Mouse (Mus musculus) lung, postnatal 10 days (tissue): ENCODE measurements around the gene Ifitm7.
"Not testable (repeated sequence)": the region's sequence is repeated elsewhere in the genome, so short reads cannot be mapped to it uniquely, and the experiment has no call there.

Experiments
- DNase-seq: peaks from one replicate; pipeline ENCODE4 v3.0.0; 2021

The Ifitm7 gene

DNA sequence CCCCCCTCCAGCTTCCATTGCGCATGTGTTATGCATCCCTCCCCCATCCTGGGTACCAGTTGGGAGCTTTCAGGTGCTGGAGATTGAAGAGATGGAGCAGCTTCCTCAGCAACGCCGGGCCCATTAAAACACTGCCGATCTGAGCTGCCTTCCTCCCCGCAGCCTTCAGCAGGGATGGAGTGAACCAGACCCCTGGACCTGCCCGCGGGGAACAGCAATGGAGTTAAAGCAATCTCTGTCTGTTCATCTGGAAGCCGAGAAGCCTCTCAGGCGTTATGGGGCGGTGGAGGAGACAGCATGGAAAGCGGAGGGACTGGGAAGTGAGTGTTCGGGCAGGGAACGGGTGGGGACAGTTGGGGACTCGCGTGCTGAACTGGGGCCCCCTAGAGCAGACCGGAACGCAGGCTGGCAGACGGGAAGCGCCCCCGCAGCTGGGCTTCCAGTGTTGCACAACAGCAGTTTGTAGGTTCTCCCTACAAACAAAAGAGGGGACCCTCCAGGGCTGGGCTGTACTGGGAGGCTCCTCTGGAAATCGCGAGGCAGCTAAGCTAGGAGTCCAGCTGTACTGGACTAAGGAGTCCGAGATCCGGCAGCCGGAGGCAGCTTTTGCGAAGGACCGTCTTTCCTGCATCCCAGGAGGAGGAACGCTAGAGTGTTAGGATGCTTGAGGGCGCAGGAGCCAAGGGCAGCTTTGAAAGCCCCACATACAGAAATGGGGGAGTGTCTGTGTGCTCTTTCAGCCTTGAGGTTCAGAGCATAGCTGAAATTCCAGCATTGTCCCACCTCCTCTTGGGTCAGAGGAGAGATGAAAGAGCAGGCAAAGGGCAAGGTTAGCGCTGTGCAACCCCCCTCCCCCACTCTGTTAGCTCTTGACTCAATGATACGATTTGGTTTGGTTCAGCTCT is at the start of gene Ifitm7, which contains the start of gene 2900011O08Rik:
Gene Ifitm7 (minus strand): TSS at position 315 of the 905 bp plus-strand sequence.
Gene 2900011O08Rik (plus strand): TSS at position 31 of the 905 bp plus-strand sequence.
- no peak for DNase-seq

DNA sequence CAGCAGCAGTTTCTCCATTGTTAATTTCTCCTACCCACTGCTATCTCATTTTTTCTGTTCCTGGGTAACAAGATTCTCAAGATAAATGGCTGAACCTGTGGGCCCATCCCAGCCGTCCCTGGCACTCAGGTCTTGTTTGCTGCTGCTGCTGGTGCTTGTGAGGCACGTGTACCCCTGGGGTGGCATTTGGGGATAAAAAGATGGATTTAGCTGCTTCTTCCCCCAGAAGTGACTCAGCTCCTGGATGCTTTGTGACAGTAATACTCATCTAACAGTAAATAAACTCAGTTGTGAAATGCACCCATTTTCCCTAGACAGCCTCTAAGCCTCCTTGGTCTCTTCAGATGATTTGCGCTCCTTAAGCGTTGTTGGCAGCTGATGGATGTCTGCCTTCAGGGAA is 46.4 kb upstream of the Ifitm7 start:
- DNase-seq = no peak

DNA sequence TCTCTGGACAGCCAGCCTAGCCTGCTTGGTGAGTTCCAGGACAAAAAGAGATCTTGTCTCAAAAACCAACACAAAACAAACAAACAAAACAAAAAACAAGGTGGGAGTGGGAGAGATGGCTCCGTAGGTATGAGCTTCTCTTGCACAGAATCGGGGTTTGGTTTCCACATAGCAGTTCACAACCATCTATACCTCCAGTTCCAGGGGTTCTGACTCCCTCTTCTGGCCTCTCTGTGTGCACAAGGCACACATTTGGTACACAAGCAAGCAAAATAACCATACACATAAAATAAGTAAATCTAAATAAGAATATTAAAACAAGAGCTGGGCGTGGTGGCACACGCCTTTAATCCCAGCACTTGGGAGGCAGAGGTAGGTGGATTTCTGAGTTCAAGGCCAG is 44.0 kb upstream of the Ifitm7 start:
- no peak for DNase-seq

DNA sequence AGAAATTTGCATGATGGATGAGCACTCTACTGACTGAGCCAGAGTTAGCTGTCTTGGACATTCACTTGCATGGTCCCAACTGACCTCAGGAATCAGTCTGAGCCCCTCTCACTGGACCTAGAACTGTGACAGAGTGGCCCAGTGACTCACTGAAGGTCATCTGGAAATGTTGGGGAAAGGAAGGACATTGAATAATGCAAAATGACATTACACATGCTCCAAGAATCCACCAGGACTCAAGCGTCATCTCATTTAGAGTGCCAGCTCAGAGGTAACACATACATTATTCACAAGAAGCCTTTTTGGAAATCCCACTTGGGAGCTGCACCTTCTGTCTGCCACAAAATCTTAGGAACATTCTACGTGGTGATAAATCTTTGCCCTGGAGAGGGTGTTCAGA is 43.2 kb upstream of the Ifitm7 start:
- DNase-seq = no peak

DNA sequence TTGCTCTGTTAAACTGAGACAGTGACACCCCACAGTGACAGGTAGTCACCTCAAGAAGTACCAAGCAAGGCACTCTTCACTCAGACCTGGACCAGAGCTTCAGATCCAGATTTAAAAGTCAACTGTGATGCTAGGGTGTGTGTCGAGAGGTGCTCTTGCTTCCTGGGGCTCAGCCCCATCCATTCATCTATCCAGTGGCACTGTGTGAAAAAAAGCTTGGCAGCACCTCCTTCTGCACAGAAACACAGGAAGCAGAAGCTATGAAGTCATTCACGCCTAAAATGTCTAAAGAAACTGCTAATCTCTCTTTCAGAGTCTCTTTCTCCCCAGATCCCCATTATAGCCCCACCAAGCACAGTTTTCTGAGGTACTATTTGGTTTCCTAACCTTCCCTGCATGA is 42.4 kb upstream of the Ifitm7 start:
- DNase-seq = no peak

DNA sequence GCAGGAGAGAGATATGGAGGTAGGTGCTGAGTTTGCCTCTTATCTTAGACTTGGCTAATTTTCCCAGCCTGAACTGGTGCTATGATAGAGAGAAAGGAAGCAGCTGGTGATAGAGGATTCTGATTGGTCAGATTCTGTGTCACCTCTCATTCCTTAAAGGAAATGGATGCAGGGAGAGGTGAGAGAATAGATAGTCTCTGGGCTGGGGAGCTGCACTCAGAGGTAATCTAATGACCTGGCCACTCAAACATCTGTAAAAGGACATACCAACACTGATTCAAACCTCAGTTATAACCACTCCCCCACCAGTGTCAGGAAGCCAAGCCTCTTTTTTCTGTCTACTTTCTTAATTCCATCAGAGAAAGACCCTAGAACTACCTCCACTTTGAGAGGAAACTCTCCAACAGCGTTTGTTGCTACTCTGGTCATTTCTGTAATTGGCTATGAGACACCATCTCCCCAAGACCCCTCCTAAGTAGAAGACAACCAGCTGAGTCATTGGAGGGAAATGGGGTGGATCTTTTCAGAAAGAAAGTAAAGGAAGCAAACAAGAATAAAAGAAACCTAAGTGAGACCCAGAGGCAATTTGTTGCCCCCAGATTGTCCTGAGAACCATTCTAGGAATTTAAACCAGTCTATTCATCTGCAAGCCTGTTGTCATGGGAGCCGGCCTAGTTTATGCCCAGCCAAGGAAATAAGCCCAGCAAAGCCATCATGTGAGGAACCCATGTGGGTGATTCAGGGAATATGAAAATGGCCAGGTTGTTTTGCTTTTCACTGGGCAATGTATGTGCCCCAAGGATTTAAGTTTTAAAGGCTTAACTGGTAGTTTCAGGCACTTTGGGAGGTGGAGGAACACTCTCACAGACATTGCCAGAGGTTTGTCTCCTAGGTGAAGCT is 38.7 kb upstream of the Ifitm7 start:
- DNase-seq = no peak

DNA sequence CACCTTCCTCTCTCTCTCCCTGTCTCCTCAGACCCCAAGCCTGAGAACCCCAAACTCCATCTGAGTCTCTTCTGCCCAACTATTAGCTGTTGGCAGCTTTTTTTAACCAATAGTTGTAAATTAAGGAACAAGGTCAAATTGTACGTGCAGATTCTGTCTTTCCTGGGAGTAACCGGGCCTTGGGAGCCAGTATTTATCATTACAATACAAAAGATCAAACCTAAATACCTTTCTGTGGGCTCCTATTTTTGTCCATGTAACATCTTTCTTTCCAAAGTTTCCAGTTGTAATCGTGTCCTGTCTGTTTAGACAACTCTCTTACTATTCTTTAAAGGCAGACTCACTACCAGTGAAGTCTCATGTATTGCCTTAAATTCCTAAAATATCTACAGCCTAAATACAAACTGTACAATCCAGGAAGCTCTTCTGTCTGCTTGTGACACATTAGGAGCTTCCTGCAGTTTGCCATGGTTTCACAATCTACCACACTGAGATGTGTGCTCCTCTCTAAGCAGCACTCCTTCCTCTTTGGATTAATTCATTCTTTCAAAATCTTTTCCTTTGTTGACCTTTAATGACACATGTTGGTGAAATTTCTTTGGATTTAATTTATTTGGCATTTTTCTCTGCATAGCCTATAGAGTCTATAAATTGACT is 34.6 kb upstream of the Ifitm7 start:
- DNase-seq = no peak

DNA sequence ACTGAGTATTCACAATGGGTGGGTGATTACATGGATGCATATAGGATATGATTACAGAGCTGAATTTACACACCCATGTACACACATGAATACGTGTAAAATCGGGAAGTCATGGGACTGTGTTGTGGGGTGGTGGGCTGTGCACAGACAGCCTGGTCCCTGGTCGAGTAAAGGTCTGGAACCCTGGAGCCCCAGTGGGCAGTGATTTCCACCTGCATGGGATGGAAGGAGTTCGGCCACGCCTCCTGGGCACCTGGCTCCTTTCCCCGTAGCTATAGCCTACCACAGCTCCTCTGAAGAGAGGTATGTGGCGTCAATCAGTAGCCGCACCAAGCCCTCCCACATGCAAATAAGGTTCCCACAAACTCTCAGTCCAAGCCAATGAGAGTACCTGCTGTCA is 30.6 kb upstream of the Ifitm7 start:
- no peak for DNase-seq

DNA sequence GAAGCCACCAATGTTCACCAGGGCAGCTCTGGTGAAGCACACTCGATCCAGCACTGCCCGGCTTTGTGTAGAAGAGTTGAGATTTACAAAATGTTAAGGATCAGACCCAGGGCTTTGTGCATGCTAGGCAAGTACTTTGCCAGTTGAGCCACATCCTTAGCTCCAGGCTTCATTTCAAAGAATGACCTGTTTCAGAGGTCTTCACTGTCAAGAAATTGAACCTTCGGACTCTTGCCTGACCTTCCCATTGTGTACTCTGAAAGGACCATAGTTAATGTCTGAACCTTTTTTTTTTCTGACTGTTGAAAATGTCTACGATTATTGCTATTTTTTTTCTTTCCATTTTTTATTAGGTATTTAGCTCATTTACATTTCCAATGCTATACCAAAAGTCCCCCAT is 23.3 kb upstream of the Ifitm7 start:
- DNase-seq = no peak

DNA sequence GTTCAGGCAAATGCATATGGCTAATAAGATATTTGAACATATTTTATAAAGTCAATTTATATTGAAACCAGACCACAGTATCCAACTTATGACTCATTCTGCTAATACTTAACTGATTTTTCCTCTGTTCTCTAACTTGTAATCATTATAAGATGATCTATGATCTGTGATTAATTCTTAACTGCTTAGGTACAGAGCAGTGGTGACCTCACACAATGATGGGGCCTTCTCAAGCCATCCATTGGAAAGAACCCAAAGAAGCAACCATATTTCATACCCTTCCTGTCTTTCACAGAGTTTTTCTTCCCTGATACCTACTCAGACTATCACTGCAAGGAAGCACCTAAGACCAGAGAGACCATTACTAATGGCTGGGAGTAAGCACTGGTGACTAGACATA is 22.0 kb upstream of the Ifitm7 start:
- no peak for DNase-seq

DNA sequence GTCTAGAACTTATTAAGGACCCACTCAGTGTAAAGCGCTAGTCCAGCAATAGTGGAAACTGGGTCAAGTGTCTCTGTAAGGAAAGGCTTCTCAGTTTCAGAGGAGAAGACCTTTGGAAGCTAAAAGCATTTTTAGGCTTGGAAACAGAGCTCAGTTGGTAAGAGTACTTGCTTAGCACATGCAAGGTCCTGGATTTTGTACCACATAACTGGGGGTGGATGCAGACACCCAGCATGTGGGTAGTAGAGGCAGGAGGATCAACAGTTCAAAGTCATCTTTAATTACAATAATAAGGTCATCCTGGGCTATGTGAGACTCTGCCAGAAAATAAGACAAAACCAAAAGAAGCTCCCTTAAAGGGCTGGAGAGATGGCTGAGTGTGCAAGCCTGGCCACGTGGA is 21.4 kb upstream of the Ifitm7 start:
- DNase-seq = no peak

DNA sequence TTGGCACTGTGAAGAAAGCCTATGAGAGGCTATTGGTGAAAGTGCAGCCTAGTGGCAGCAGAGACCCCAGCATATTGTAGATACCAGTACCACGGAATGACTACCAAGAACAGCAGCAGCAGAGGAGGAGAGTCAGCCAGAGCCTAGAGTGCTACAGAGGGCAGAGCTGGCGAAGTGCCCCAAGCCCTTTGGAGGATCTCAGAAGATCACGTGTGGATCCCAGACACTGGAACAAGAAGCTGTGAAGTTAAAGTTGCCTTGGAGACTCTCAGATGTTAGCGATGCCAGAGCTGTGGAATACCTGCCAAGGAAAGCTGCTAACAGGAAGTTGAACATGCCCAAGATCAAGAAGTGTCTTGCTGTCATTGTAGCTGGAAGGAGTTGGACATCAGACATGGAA is 18.6 kb upstream of the Ifitm7 start:
- peak; percentile 56 for DNase-seq

DNA sequence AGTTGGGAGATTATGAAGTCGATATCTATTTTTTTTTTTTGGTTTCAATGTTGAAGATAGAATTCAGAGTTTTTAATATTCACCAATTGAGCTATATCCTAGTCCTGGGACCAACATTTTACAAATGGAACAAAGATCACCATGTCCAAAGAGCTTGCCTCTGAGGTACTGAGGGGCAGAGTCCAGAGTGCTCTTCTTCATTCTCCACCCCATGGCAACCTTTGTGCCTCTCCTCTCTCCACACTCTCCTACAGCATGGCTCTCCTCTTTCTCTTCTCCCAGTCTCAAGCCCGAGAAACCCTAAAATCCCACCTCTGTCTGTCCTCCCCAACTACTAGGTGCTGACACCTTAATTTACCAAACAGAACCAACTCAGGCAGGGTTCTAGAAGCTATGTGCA is 18.0 kb upstream of the Ifitm7 start:
- DNase-seq = no peak

DNA sequence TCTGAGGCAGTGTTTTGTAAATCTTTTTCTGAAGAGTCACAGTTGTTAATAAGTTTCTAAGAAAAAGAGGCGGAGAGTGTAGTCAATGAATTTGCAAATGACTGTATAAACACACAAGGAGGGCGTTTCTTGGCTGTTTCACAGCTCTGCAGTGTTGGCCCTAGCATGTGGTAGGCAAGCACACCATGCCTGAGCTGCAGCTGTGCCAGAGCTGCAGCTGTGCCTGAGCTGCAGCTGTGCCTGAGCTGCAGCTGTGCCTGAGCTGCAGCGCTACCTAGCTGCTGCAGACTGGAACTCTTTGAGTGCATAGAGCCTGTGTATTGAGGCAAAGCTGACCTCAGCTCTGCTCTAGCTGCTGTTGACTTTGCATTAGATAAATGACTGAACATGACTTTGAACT is 17.5 kb upstream of the Ifitm7 start:
- DNase-seq = peak; percentile 5

DNA sequence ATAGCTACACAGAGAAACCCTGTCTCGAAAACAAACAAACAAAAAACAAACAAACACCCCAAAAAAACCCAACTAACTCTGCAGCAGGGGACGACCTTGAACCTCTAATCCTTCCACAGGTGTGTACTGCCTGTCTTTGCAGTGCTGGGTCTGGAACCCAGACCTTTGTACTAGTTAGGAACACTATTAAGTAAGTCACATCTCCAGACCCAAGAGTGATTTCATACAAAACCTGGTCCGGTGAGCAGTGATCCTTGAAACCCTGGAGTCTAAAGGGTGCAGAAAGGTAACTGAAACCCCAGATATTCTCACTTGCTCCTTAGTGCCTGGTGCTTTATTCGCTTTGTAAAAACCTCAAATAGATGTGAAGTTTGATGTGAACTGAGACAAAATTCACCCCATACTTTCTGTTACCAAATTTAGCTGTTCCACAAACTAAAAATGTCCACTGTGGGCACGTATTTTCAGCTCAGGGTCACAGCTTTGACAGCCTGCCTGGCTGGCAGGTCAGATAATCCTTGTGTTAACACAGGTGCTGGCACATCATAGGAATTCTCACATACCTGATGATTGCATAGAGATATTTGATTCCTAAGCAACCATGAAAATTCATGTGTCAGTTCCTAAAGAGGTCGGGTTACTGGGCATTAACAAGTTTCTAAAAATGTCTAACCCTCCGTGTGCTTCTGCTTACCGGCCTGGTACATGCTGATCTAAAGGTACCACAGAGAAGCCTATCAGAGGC is 16.9 kb upstream of the Ifitm7 start:
- no peak for DNase-seq

DNA sequence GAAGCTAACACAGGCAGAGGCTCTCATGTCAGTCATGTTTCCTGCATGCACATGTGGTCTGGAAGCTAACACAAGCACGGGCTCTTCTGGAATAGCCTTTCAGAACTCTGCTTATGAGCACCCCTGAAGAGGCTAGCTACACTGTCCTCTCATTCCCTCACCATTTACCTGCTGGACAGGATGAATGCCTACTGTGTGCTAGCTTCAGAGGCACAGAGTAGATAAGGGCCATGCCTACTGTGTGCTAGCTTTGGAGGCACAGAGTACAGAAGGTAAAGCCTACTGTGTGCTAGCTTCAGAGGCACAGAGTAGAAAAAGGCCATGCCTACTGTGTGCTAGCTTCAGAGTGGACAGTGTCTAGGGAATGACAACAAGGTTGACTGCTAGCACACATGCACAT is 7.8 kb upstream of the Ifitm7 start:
- no peak for DNase-seq

DNA sequence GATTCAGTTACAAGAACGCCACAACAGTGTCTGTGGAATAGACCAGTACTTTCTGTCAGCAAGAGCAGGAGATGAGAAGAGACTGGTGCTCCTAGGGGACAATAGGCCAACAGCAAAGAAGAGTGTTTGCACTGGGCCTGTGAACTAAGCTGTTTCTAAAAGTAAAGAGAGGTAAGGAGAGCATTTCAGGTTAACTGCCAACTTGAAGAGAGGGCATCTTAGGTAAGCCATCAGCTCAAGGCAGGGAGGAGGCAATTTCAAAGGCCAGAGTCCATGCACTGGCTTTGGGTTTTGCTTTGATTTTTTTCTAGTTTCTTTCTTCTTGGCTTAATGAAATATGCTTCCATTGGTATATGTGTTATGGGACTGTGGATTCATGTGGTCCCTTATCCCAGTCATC is 7.4 kb upstream of the Ifitm7 start:
- DNase-seq = no peak

DNA sequence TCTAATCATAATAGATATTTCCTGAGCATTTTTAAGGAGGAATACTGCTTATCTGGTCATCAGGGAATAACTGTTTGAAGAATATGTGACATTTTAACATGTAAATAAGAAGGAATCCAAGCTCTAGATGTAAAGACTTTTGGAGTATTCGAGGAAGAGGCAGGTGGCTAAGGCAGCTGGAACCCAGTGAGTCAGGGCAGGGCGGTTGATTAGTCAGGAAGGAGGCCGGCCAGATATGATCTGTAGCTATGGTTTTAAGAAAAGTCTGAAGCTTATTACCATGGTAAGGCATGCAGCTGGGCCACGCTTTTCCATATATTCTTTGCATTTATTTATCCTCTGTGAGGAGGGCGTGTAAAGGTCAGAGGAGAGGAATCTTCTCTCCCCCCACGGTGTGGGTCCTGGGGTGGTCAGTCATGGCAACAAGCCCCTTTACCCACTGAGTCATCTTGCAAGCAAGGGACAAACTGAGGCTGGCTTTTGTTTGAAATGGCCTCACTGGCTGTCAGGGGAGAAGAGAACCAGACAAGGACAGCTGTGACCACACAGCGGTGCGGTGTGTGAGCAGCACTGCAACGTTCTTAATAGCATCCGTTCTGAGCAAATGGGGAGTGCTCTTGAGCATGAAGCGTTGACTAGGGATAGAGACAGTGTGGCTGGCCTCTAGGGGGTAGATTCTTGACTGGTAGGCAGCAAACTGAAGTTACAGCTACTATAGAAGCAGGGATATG is 6.0 kb upstream of the Ifitm7 start:
- DNase-seq = no peak

DNA sequence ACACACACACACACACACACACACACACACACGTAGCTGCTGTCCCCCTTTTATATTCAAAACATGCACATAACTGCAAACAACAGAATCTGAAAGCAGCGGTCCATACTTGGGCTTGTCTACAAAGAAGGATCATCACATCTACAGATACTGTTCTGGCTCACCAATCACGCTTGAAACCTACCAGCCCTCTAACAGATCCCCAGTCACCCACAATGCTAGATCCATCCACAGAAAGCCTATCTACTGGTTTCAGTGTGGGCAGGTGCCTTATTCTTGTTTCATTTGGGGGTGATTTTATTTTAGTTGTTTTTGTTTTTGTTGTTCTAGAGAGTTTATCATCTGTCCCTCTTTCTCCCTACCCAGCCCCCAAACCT is 503 bp downstream of the Ifitm7 start:
- no peak for DNase-seq

DNA sequence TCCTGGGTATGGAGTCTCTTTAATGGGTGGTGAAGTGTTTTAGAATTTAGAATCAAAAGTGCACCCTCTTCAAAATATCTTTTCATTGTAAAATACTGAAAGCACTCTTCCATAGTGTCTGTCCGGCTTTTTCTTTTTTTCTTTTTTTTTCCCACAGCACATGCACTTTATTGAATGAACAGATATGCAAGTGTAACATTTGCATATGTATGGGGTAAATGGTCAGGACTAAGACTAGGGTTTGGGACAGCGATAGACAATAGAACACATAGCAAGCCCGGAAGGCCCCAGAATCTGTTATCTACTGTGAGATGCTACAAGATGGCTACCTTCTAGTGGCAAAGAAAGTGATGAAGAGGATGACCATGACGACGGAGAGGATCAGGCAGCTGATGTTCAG is 3.5 kb downstream of the Ifitm7 start:
- DNase-seq = no peak

DNA sequence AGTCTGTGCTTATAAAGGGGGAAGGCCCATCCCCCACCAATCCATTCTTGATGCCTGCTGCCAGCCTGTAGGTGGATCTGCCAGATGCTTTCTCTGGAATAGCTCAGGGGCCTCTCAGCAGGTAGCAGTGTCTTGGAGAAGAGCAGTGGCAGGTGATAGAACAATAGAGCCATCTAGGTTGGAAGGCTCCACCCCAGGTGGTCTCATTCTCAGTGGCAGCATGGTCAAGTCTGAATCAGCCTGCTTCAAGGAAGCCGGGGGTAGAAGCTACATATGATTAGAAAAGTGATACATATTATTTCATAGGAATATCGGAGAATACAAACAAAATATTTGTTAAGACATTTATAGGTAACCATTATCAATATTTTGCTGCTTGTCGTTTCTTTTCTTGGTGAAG is 5.0 kb downstream of the Ifitm7 start:
- not testable (repeated sequence) for DNase-seq

DNA sequence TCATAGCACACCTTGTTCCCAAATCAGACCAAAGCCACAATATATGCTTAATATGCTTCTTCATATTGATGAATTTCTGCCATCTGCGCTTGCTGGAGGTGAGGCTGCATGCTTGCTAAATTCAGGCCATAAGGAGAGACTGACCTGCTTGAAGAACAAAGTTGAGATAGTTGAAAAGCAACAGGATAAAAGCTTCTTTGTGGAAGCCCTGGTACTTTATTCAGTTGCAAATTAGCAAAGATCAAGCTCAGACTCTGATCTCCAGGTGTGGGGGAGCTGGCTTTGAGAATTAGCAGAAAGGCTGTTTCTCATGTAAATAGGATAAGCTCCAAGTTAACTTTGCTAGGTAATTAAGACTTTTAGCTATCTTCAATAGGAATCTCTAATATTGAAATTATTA is 9.7 kb downstream of the Ifitm7 start:
- DNase-seq = not testable (repeated sequence)
